Mouse (Mus musculus): ENCODE measurements at regions not wholly inside any gene's neighbourhood (a gene's known extent, or its start where the extent isn't known, plus 50 kb on each side); places are given as distances from the start of the nearest gene placed in this dataset.

DNA sequence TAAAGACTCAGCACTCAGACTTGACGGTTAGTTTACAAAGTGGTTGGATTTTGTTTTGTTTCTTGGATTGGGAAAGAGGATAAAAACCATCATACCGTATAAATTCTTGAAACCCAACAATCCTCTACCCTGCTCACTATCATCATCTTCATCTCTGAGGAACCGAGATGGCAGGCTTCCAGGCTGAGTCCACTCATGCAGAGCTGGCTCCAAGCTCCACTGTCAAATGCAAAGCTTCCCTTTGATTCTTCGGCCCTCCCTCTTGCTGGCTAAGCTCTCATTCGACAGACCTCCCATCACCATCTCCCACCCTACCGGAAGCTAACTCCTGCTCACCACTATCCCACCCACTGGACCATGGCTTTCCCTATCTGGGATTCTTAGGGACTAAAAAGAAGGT lies 184.6 kb upstream of the Hnrnpa3 start:
- TF ChIP-seq CTCF (conservative IDR thresholded peaks at IDR 0.05 in 1 of 2, IDR thresholded peaks at IDR 0.05 in 1 of 2; ENCODE audit: low read depth in 2 of 2, low read length in 2 of 2) (no peak), POLR2A (IDR thresholded peaks at IDR 0.05; ENCODE audit: low read depth, low read length) (no peak), SMC3 (IDR thresholded peaks at IDR 0.05; ENCODE audit: low read depth, low read length) (no peak), USF2 (conservative IDR thresholded peaks at IDR 0.05; ENCODE audit: low read depth, low read length) (no peak)
